In the genomic region with DNA sequence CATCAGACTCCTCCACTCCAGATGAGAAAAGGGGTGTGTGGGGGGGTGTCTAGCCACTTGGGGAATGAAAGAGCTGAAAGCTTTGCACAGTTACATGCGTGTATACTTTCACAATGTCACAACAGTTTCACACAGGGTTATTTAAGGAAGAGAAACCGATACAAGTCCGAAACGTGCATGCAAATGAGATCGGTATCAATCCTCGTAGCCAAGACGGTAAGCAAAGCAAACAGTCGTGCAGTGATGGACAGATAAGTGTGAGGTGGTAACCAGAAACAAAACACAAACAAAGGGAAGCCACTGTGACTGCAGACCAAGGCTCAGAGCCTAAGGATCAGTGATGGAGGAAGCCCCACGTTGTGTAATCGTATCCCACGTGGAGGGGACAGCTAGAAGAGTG, we compare ENCODE assay signal across 22 mouse cellular contexts. TPM values are rescaled to one million over a fixed set of nuclear protein-coding genes. Genes with fewer than 3 reads are reported as not detected.
A peak's percentile ranks its signal among the peaks of the same experiment; 100 is the strongest.
DNase-seq lines count a peak whose midpoint lies in the region; ATAC-seq lines count a peak whose summit lies in the region.
"Had no signal": no experiment of that assay in that cellular context is flagged by ENCODE, and none has a peak within 500 bp of the region (broad histone marks: within the 10 kb centered on the region; RNA-seq: fewer than 3 reads in every experiment).

No protein-coding gene starts in this region.

- no peak overlapping the region for H3K4me3 ChIP-seq in liver, embryonic 13.5 days (replicated peaks)
- H3K4me3 ChIP-seq in midbrain, embryonic 13.5 days (replicated peaks), result no peak overlapping the region
- H3K4me3 ChIP-seq: embryonic facial prominence, embryonic 10.5 days; forebrain, embryonic 13.5 days; hindbrain, embryonic 10.5 days; intestine, embryonic 15.5 days; liver, embryonic 15.5 days; megakaryocyte, embryonic 14.5 days; midbrain, embryonic 15.5 days had no signal

- peaks cover 38% of the 10 kb centered on the region for H3K36me3 ChIP-seq in liver, embryonic 13.5 days
- 0 out of 2 replicates have a peak, but pooled peaks cover 10% of the 10 kb centered on the region for H3K36me3 ChIP-seq in midbrain, embryonic 13.5 days
- H3K36me3 ChIP-seq: midbrain, embryonic 15.5 days had no signal

- H3K9me3 ChIP-seq in liver, embryonic 13.5 days (replicated peaks), result no peaks in the 10 kb centered on the region
- no peaks in the 10 kb centered on the region for H3K9me3 ChIP-seq in midbrain, embryonic 13.5 days
- H3K9me3 ChIP-seq: forebrain, embryonic 13.5 days; intestine, embryonic 15.5 days; liver, embryonic 15.5 days; midbrain, embryonic 15.5 days had no signal

- no peaks in the 10 kb centered on the region for H3K27me3 ChIP-seq in liver, embryonic 13.5 days
- H3K27me3 ChIP-seq in midbrain, embryonic 13.5 days, result no peaks in the 10 kb centered on the region
- H3K27me3 ChIP-seq: CH12.LX; forebrain, embryonic 13.5 days; intestine, embryonic 15.5 days; liver, embryonic 15.5 days; megakaryocyte, embryonic 14.5 days; midbrain, embryonic 15.5 days had no signal

- DNase-seq in liver, embryonic 13.5 days, result no peak
- no peak for DNase-seq in liver
- DNase-seq in T-cell, adult 2 months (ENCODE audit: low spot score), result peak; percentile 34
- DNase-seq in heart, adult 9 months (ENCODE audit: low spot score in 2 of 2), result no peak
- no peak for DNase-seq in adrenal gland, adult 2 months
- DNase-seq: cerebellum, adult 2 months; cerebellum, postnatal 36 days; gastrocnemius, postnatal 14 days; kidney, adult 9 months; kidney, postnatal 4 days; layer of hippocampus, adult 9-11 months; thymus, postnatal 25 days had no signal

- peaks cover 91% of the 10 kb centered on the region for H3K4me1 ChIP-seq in liver, embryonic 13.5 days (replicated peaks)
- H3K4me1 ChIP-seq in midbrain, embryonic 13.5 days (replicated peaks), result no peaks in the 10 kb centered on the region
- H3K4me1 ChIP-seq: forebrain, embryonic 13.5 days; midbrain, embryonic 15.5 days had no signal

- H3K27ac ChIP-seq in liver, embryonic 13.5 days, result peak overlapping the region; percentile 9; the same call in 1 of the 2 replicates
- H3K27ac ChIP-seq in midbrain, embryonic 13.5 days, result no peak overlapping the region
- H3K27ac ChIP-seq: embryonic facial prominence, embryonic 10.5 days; forebrain, embryonic 13.5 days; hindbrain, embryonic 10.5 days; intestine, embryonic 15.5 days; liver, embryonic 15.5 days; midbrain, embryonic 15.5 days had no signal

- no peak overlapping the region for H3K9ac ChIP-seq in liver, embryonic 13.5 days
- no peak overlapping the region for H3K9ac ChIP-seq in midbrain, embryonic 13.5 days (replicated peaks)
- H3K9ac ChIP-seq: forebrain, embryonic 13.5 days; intestine, embryonic 15.5 days; liver, embryonic 15.5 days; midbrain, embryonic 15.5 days had no signal

- 78% methylated on average over 11 of the region's 11 CpGs for WGBS in liver, embryonic 13.5 days (ENCODE audit: insufficient replicate concordance)
- whole genome bisulfite sequencing in midbrain, embryonic 13.5 days, result 97% methylated on average over 11 of the region's 11 CpGs

- no peak for ATAC-seq in liver, embryonic 13.5 days (ENCODE audit: low read depth)
- peak; percentile 35 for ATAC-seq in megakaryocyte progenitor cell, adult 5-6 weeks (replicated peaks; ENCODE audit: poor library complexity)
- ATAC-seq in midbrain, embryonic 13.5 days, result no peak
- ATAC-seq: forebrain, embryonic 13.5 days; intestine, embryonic 15.5 days; midbrain, embryonic 15.5 days had no signal

- H3K4me2 ChIP-seq in liver, embryonic 13.5 days, result no peak overlapping the region
- H3K4me2 ChIP-seq in midbrain, embryonic 13.5 days (replicated peaks), result no peak overlapping the region
- H3K4me2 ChIP-seq: forebrain, embryonic 13.5 days; intestine, embryonic 15.5 days; liver, embryonic 15.5 days; midbrain, embryonic 15.5 days had no signal

RNA-seq across cellular contexts. Expression of gene Nrip1, which starts 36.7 kb away (rescaled TPM):
- 20.2 and 20.4 TPM in 2 replicates for polyA plus RNA-seq in liver, embryonic 13.5 days (2015; fragmentation: Nextera tagmentation; extraction: Ambion mirVana)
- total RNA-seq in megakaryocyte progenitor cell, adult 5-6 weeks (2015), result 18.5 and 24.2 TPM in 2 replicates
- total RNA-seq in megakaryocyte progenitor cell, adult 5-6 weeks (2017), result 11.0 and 14.3 TPM in 2 replicates
- polyA plus RNA-seq in midbrain, embryonic 13.5 days (2015; fragmentation: Nextera tagmentation; extraction: Ambion mirVana), result 28.1 and 30.1 TPM in 2 replicates
- 10 to 100 TPM; 80.3 to 95.3 TPM for total RNA-seq in adrenal gland, adult 2 months (2021)
- 7.6 and 7.7 TPM in 2 replicates for polyA plus RNA-seq in adrenal gland, adult 2 months (2012; rRNA removed)
- total RNA-seq: CH12.LX had no signal
